Mouse (Mus musculus) kidney, embryonic 15.5 days (tissue): Measurements from ENCODE around the gene Gpr87. TPM values are rescaled to one million over a fixed set of nuclear protein-coding genes. Genes with fewer than 3 reads are reported as not detected.

Experiments used
- ATAC-seq: fragments of 200-750 bp; cut with Nextera tagmentation; replicated peaks from 2 replicates; pipeline ENCODE4 v1.8.0; 2017; ENCODE audit warnings: moderate TSS enrichment; ENCODE audit not compliant: low FRiP score
- H3K27ac ChIP-seq: fragments of 300-500 bp; sonication (generic); 2 replicates; pipeline ENCODE4 v1.5.1; 2015; ENCODE audit warnings: mild to moderate bottlenecking, inconsistent platforms
- H3K27me3 ChIP-seq: fragments of 300-500 bp; sonication (generic); 2 replicates; pipeline ENCODE4 v1.6.1; 2015; ENCODE audit warnings: inconsistent platforms
- H3K36me3 ChIP-seq: fragments of 300-500 bp; sonication (generic); 2 replicates; pipeline ENCODE4 v1.6.1; 2015; ENCODE audit warnings: inconsistent platforms
- H3K4me1 ChIP-seq: fragments of 300-500 bp; sonication (generic); 2 replicates; pipeline ENCODE4 v1.6.1; 2015; ENCODE audit warnings: inconsistent platforms
- H3K4me2 ChIP-seq: fragments of 300-500 bp; sonication (generic); 2 replicates; pipeline ENCODE4 v1.6.1; 2015; ENCODE audit warnings: moderate library complexity, mild to moderate bottlenecking, inconsistent platforms
- H3K4me3 ChIP-seq: fragments of 300-500 bp; sonication (generic); replicated peaks from 2 replicates; pipeline ENCODE4 v1.5.1; 2015; ENCODE audit warnings: mild to moderate bottlenecking, inconsistent platforms
- H3K9ac ChIP-seq: fragments of 300-500 bp; sonication (generic); 2 replicates; pipeline ENCODE4 v1.6.1; 2015; ENCODE audit warnings: mild to moderate bottlenecking, inconsistent platforms
- H3K9me3 ChIP-seq: fragments of 300-500 bp; sonication (generic); replicated peaks from 2 replicates; pipeline ENCODE4 v1.6.1; 2016; ENCODE audit warnings: inconsistent platforms
- WGBS: fragments of 180-500 bp; shearing (Covaris S2); methylation state at CpG from one replicate; pipeline ENCODE4 v1.1.7; 2015; ENCODE audit warnings: mixed read lengths; 5-methylcytosine and 5-hydroxymethylcytosine counted together
- polyA plus RNA-seq: library from polyadenylated mRNA; unstranded; fragments of >200 nt; fragmentation: Nextera tagmentation; extraction: Ambion mirVana; gene quantifications from 2 replicates; pipeline ENCODE4 v1.2.1, GENCODE M21; 2015

The Gpr87 gene
- 0.31 TPM in 1 of 2 replicates, not detected in the other for polyA plus RNA-seq

DNA sequence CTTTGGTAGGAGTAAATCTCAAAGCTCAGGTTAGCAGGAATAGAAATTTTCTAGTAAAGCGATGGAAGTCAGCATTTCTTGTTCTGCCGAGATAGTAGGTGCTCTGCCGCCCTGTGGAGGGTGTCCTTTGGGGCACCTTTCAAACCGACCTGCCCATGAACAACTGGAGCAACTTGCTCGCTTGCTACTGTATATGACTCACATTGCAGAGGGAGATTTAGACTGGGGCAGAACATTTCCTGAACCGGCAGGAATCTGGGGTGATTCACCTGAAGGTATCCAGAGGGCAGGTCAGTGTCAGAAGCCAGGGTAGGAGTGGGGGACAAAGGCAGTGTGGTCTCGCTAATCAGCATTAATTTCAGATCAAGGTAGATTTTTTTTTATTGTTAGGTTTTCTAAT, at the start of gene Gpr87:
TSS of gene Gpr87 (minus strand) at position 167 of the 400 bp plus-strand sequence.
- H3K27ac ChIP-seq: no peak within 1 kb of the TSS
- no peaks in the 10 kb centered on the region for H3K36me3 ChIP-seq
- H3K4me2 ChIP-seq: no peak within 1 kb of the TSS
- H3K9ac ChIP-seq: no peak within 1 kb of the TSS
- H3K4me3 ChIP-seq: no peak within 1 kb of the TSS
- H3K27me3 ChIP-seq: no peaks in the 10 kb centered on the region
- WGBS: 87% methylated on average over 7 of the region's 7 CpGs
- H3K4me1 ChIP-seq: no peaks in the 10 kb centered on the region
- ATAC-seq: no peak
- H3K9me3 ChIP-seq: no peaks in the 10 kb centered on the region

DNA sequence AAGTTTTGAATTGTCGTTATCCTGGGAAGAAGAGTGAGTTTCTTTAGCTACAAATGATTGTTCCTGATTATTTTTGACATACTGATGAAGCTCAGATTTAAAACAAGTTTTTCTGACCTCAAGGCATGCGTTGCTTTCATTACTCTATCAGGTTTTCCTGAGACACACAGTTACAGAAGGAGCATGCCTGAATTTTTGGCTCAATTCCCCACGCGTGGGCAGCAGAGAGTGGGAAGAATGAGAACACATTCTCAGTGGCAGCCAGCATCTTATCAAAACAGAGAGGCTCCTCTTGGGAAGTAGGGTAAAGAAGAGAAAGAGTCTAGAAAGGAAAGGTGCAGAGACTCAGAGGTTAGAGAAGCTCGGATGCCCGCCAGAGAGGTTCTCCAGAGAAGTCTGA, 48.5 kb upstream of the Gpr87 start:
- H3K4me1 ChIP-seq: no peaks in the 10 kb centered on the region
- H3K36me3 ChIP-seq: no peaks in the 10 kb centered on the region
- no peak overlapping the region for H3K27ac ChIP-seq
- H3K9ac ChIP-seq: no peak overlapping the region
- no peak for ATAC-seq
- H3K4me3 ChIP-seq: no peak overlapping the region
- H3K9me3 ChIP-seq: no peaks in the 10 kb centered on the region
- WGBS: 56% methylated on average over 6 of the region's 6 CpGs
- H3K4me2 ChIP-seq: no peak overlapping the region
- H3K27me3 ChIP-seq: no peaks in the 10 kb centered on the region

DNA sequence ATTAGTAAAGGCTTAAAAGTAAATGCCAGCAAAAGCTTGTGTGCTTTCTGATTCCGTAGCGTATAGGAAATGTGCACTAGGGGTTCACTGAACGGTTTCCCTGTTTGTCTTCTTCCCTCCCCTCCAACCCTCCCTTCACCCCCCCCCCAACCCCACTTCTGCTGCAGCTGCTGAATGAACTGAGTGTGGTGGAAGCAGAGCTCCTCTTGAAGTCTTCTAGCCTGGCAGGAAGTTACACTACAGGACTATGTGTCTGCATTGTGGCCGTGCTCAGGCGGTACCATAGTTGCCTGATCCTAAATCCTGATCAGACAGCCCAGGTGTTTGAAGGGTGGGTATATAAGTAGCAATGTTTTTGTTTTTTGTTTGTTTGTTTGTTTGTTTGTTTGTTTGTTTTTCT, 40.0 kb upstream of the Gpr87 start:
- no peak overlapping the region for H3K9ac ChIP-seq
- H3K27me3 ChIP-seq: no peaks in the 10 kb centered on the region
- H3K9me3 ChIP-seq: no peaks in the 10 kb centered on the region
- H3K4me1 ChIP-seq: no peaks in the 10 kb centered on the region
- ATAC-seq: no peak
- H3K4me2 ChIP-seq: no peak overlapping the region
- 68% methylated on average over 5 of the region's 5 CpGs for WGBS
- no peaks in the 10 kb centered on the region for H3K36me3 ChIP-seq
- H3K27ac ChIP-seq: no peak overlapping the region
- no peak overlapping the region for H3K4me3 ChIP-seq

DNA sequence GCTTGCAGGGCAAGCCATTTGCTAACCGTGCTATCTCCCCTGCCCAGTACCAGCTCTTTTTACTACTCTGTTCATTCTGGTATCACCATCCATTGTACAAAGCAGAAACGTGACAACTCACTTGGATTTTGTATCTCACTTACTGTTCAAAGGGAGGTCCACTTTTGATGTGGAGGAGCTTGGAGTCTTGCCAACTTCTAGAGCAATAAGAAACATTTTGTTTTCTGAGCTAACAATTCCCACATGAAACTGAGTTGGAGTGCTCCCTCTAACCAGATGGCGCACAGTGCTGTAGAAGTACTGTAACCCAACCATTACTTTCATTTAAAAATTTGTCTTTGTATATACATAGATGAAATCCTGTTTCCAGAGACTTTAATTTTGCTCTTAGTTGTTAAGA, 36.0 kb upstream of the Gpr87 start:
- peaks cover 8% of the 10 kb centered on the region for H3K4me1 ChIP-seq
- no peak overlapping the region for H3K27ac ChIP-seq
- no peaks in the 10 kb centered on the region for H3K27me3 ChIP-seq
- no peak overlapping the region for H3K4me3 ChIP-seq
- no peaks in the 10 kb centered on the region for H3K9me3 ChIP-seq
- no peak overlapping the region for H3K9ac ChIP-seq
- 70% methylated on average over 3 of the region's 3 CpGs for WGBS
- ATAC-seq: no peak
- no peak overlapping the region for H3K4me2 ChIP-seq
- H3K36me3 ChIP-seq: no peaks in the 10 kb centered on the region

DNA sequence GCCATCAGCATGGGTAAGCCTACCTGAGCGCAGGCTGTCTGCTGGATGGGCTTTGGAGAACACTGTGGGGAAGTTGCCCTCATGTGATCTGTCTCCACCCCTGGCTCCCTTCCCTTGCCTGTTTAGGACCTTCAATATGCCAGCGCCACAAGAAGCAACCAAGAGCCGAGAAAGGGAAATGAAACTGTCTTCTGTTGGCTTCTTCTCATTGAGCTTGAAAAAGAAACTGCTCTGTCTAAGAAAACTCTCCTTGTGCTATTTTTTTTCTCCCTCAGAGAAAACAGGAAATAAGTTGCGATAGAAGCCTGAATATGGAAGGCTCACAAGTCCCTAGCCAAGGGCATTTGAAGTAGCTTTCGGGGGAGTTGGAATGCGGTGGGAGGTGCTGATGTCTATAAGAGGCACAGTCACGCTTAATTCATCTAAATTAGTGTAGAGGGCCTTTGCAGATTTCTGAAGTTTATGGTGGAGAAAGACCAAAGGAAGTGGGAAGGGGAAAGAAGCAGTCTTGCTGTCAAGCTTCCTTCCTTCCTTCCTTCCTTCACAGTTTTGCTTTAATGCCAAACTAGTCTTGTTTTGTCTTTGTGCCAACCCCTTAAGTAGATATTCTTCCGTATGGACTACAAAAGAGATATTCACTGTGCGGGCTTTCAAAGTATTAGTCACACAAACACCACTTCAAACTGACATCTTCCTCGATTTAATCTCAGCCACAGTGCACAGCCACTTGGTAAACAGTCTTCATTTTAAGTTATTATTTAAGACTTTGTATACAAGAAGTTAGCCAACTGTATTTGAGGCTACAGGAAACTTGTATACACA, 34.0 kb upstream of the Gpr87 start:
- no peaks in the 10 kb centered on the region for H3K9me3 ChIP-seq
- H3K27me3 ChIP-seq: no peaks in the 10 kb centered on the region
- peak; percentile 56 for ATAC-seq
- no peak overlapping the region; the same call in 1 of the 2 replicates for H3K4me2 ChIP-seq
- peak overlapping the region; percentile 81 for H3K27ac ChIP-seq
- 47% methylated on average over 10 of the region's 10 CpGs for WGBS
- H3K4me3 ChIP-seq: no peak overlapping the region
- H3K4me1 ChIP-seq: peaks cover 8% of the 10 kb centered on the region
- H3K36me3 ChIP-seq: no peaks in the 10 kb centered on the region
- H3K9ac ChIP-seq: no peak overlapping the region

DNA sequence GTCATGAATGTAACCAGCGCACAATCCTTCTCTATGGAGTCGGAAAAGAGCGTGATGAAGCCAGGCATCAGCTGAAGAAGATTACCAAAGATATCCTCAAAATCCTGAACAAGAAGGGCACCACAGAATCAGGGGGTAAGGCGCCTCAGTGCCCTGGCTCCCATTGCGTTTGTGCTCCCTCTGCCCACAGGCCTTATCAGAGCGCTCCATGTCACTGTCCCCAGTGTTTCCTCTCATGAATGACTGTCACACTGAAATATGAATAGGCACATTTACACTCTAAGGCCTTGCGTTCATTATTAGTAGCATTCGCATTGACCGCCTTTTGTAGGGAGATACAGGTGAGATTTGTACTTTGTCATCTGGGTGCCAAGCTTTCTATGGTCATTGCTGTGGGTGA, 32.8 kb upstream of the Gpr87 start:
- Histone ChIP-seq H3K9me3 (no peaks in the 10 kb centered on the region), H3K4me3 (no peak overlapping the region), H3K4me2 (no peak overlapping the region), H3K36me3 (no peaks in the 10 kb centered on the region), H3K27me3 (no peaks in the 10 kb centered on the region), H3K27ac (no peak overlapping the region), H3K4me1 (peaks cover 8% of the 10 kb centered on the region), H3K9ac (no peak overlapping the region)
- no peak for ATAC-seq
- WGBS: 96% methylated on average over 9 of the region's 9 CpGs

DNA sequence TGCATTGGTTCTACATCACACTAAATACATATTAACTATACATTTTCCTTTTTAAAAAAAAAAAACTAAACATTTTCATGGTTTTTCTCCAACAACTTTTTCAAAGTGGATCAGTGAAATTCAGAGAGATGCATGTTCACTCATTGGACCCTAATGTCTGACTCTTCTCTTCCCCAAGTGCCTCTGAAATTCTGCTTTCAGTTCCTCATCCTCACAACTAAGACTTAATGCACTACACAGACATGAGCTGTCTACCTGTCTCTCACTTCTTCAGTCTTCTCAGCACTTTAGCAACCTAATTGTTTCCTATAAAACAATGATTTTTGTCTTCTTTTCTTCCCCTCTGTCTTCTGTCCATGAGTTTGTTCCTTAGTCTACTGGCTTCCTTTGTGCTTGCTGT, 30.5 kb upstream of the Gpr87 start:
- Histone ChIP-seq H3K9ac (no peak overlapping the region), H3K27ac (no peak overlapping the region), H3K4me2 (no peak overlapping the region), H3K36me3 (no peaks in the 10 kb centered on the region), H3K27me3 (no peaks in the 10 kb centered on the region), H3K9me3 (no peaks in the 10 kb centered on the region), H3K4me3 (no peak overlapping the region), H3K4me1 (peaks cover 8% of the 10 kb centered on the region)
- no peak for ATAC-seq

DNA sequence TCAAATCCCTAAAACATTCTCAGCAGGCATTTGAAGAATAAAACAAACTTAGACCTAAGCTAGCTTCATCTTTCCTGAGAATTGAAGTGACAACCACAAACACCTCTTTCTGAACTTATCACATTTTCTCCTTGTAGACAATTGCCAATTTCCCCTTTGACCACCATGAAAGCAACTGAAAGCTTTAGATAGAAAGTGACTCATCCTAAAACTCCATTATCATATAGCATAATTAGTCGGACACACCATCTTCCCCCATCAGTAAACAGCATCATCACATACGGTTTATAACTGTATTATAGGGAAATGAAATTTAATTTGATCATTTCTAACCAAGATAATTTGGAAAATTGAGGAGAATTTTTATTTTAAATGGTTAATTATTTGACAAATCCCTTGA, 27.4 kb upstream of the Gpr87 start:
- no peaks in the 10 kb centered on the region for H3K36me3 ChIP-seq
- H3K9ac ChIP-seq: no peak overlapping the region
- no peaks in the 10 kb centered on the region for H3K9me3 ChIP-seq
- no peak for ATAC-seq
- H3K4me1 ChIP-seq: no peaks in the 10 kb centered on the region
- 86% methylated on average over 2 of the region's 2 CpGs for WGBS
- H3K4me2 ChIP-seq: no peak overlapping the region
- H3K4me3 ChIP-seq: no peak overlapping the region
- no peaks in the 10 kb centered on the region for H3K27me3 ChIP-seq
- no peak overlapping the region for H3K27ac ChIP-seq

DNA sequence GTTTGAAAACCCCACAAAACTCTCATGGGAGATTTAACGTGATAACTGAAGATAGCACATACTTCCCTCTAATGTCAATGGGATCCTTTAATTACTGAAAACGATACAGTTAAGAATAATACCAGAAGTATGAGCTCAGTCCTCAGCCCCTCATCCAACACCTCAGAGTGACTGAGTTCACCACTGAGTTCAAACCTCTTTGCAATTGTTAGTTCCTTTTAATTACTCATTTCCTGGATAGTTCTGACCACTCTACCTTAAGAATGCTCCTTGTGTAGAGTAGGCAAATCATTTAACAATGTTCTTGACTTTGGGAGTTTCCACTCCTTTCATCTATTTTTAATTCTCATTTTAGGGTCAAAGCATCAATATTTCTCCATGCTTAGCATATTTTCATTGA, 24.4 kb upstream of the Gpr87 start:
- no peak for ATAC-seq
- WGBS: 87% methylated on average over 2 of the region's 2 CpGs

DNA sequence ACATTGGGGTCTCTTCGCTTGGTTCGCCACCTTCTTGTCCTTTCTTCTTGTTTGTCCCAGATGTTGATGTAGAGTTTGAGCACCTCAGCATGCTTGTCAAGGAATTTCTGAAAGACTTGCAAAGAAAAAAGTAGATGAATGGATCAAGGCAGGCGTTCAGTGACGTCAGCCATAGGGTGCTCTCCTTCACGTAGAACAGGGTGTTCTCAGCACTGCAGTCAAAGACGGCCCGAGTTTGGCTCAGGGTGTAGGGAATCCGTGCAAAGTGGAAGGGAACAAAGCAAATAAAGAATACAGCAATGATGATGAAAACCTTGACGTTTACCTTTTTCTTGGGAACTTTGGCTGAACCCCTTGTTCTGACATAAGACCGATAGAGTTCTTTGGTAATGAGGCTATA, 22.3 kb upstream of the Gpr87 start:
- Histone ChIP-seq H3K27me3 (no peaks in the 10 kb centered on the region), H3K4me3 (no peak overlapping the region), H3K4me1 (no peaks in the 10 kb centered on the region), H3K4me2 (no peak overlapping the region), H3K9me3 (no peaks in the 10 kb centered on the region), H3K9ac (no peak overlapping the region), H3K27ac (no peak overlapping the region), H3K36me3 (no peaks in the 10 kb centered on the region)
- 94% methylated on average over 10 of the region's 10 CpGs for WGBS
- ATAC-seq: no peak

More for the DNA sequence above, 24.4 kb upstream of the Gpr87 start:
- Histone ChIP-seq H3K9ac (no peak overlapping the region), H3K4me2 (no peak overlapping the region), H3K4me1 (no peaks in the 10 kb centered on the region), H3K4me3 (no peak overlapping the region), H3K27ac (no peak overlapping the region), H3K36me3 (no peaks in the 10 kb centered on the region), H3K27me3 (no peaks in the 10 kb centered on the region), H3K9me3 (no peaks in the 10 kb centered on the region)

DNA sequence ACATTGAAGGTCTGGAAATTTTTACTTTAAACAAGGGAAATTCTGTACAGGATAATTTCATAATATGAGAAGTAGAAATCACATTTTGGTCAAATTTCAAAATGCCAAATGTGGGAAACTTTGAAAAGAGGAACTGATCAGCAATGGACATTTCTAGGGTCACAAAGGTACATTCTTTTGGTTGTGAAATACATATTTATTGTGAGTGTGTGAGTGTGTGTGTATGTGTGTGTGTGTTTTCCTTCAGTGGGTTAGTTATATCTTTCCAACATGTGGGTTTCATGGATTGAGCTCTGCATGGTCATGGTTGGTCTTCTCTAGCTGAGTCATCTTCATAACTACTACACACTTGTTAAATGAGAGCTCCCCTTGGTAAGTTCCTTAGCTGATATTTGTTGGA, 17.5 kb upstream of the Gpr87 start:
- H3K36me3 ChIP-seq: no peaks in the 10 kb centered on the region
- ATAC-seq: no peak
- no peak overlapping the region for H3K27ac ChIP-seq
- no peak overlapping the region for H3K4me2 ChIP-seq
- peaks cover 5% of the 10 kb centered on the region for H3K4me1 ChIP-seq
- H3K9me3 ChIP-seq: no peaks in the 10 kb centered on the region
- no peak overlapping the region for H3K4me3 ChIP-seq
- no peaks in the 10 kb centered on the region for H3K27me3 ChIP-seq
- H3K9ac ChIP-seq: no peak overlapping the region

DNA sequence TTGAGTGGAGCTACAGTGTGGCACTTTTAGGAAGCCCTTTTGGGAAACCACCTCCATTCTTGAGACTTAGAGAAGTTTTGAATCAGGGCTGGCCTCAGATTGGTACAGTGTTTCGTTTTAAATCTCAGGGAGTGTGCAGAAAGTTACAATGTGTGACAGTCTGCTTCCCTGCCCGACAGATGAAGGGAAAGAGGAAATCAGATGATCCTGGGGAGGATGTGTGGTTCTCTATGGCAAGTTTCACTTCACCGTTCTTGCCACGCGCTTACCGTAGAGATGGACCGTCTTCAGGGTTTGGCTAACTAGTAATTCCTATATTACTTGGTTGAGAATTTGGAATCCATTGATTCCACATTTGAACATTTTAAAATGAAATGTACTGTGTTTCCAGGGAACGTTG, 16.9 kb upstream of the Gpr87 start:
- Histone ChIP-seq H3K4me1 (peaks cover 5% of the 10 kb centered on the region), H3K27me3 (no peaks in the 10 kb centered on the region), H3K4me2 (no peak overlapping the region), H3K4me3 (no peak overlapping the region), H3K9ac (no peak overlapping the region), H3K9me3 (no peaks in the 10 kb centered on the region), H3K27ac (no peak overlapping the region), H3K36me3 (no peaks in the 10 kb centered on the region)
- no peak for ATAC-seq
- WGBS: 82% methylated on average over 8 of the region's 8 CpGs

DNA sequence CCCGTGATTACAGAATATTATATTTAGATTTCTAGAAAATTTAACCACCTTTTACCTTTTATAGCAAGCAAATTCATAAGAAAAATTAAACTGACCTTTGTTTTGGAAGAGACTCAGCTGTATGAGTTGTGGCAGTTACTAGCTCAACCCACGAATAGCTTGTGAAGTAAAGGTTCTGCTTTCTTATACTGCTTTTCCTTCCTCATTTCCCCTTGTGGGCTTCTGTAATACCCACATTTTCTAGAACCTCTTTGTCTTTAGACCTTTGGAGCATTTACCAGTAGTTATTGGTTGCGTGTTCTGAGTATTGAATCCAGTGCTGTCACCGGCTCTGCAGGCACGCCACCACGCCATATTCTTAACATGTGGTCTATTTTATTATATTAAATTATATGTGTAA, 15.8 kb upstream of the Gpr87 start, which contains the start of gene P2ry13:
TSS of gene P2ry13 (minus strand) at position 156 of the 400 bp plus-strand sequence.
- no peaks in the 10 kb centered on the region for H3K9me3 ChIP-seq
- no peaks in the 10 kb centered on the region for H3K27me3 ChIP-seq
- H3K36me3 ChIP-seq: no peaks in the 10 kb centered on the region
- no peak within 1 kb of the TSS for H3K9ac ChIP-seq
- no peak within 1 kb of the TSS for H3K4me3 ChIP-seq
- peaks cover 5% of the 10 kb centered on the region for H3K4me1 ChIP-seq
- no peak within 1 kb of the TSS for H3K27ac ChIP-seq
- 91% methylated on average over 6 of the region's 6 CpGs for WGBS
- no peak for ATAC-seq
- H3K4me2 ChIP-seq: no peak within 1 kb of the TSS
